Mouse (Mus musculus) urinary bladder, postnatal 10 days (tissue): ENCODE data around the gene Olfr460.
A peak's percentile ranks its signal among the peaks of the same experiment; 100 is the strongest.
"Not testable (repeated sequence)": the region's sequence is repeated elsewhere in the genome, so short reads cannot be mapped to it uniquely, and the experiment has no call there.

Experiments
- DNase-seq: peaks from one replicate; pipeline ENCODE4 v3.0.0; 2022; ENCODE audit warnings: low spot score

The Olfr460 gene

DNA sequence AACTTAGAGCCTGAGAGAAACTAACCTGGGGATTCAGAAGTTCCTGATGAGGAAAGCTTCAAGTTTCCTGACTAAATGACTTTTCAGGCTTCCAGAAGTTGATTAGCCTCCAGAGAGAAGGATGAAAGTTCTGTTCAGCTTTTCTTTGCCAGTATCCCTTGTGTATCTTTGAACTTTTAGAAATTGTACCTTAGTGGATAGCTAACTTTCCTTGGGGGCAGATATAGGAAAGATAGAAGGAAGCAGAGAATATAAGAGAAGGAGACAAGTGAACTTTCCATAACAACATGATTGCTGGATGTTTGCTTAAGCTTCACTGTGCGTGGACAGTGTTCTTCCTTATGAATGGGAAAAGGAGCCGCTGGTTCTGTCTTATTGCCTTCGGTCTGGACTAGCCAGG is at the start of gene Olfr460:
Olfr460 (plus strand) TSS at position 301 of the 400 bp plus-strand sequence.
- no peak for DNase-seq

DNA sequence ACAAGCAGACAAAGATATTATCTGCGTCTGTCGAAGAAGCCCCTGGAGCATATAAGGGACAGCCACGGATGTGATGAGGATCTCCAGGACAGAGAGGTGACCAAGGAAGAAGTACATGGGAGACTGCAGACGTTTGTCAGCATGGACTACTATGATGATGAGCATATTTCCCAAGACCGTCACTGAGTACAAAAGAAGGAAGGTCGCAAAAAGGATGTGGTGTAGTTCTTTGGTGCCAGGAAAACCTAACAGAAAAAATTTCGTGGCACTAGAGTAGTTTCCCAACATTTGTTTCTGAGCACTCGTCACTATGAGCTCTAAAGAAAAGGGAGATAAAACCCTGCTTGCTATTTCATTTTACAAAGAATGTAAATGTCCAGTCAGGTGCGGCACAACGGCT is 24.6 kb upstream of the Olfr460 start:
- no peak for DNase-seq

DNA sequence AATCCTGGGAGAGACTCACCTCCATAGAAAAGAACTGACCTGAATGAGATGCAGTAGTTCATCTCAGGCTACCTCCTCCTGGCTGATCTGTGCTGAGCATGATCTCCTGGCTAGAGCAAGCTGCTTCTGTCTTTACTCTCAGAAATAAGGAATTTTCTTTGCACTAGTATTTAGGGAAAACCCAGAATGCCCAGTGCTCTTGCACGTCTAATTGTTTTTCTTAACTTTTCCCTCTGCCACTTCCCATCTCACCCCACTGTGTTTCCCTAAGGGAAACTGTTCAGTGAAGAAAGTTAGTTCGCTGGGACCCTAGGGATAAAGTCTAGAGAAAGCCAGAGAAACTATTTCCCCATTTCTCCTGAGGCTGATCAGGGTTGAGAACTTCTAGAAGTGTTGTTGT is 14.3 kb upstream of the Olfr460 start, which contains the start of gene Olfr461:
Olfr461 (minus strand) TSS at position 101 of the 400 bp plus-strand sequence.
- no peak for DNase-seq

DNA sequence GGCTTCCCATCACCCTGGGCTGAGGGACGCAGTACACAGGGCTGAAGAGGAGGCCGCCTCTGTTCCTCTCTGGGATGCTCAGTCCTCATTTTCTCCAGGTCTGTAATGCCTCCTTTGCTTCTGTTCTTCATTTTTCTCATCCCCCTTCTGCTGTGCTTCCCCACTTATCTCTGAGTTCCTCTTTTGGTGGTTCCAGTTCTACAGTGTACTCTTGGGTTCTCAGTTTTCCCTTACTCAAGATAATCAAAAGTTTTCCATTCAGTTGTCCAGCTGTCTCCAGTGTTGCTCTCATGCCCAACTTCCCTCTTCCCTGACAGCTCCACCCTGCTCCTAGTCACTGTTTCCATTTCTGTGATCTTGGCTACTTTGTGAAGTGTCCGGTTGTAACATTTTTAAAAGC is 4.3 kb downstream of the Olfr460 start:
- no peak for DNase-seq

DNA sequence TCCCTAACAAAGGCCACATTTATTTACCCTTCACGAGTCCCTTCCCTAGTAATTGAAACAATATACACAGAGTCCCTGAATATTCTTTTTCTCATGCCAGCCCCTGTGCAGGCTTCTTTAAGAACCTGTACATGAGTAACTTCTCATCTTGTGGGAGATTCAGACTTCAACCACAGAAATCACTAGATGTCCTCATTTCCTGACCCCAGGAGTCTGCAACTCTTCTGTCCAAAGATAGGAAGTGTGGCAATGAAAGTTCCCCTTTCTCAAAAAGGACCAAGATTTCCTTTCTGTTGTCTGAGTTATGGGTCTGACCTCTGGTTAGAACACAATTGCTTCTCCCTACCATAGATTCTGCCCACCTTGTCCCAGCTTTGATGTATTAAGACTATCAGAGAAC is 7.0 kb downstream of the Olfr460 start:
- DNase-seq: no peak

DNA sequence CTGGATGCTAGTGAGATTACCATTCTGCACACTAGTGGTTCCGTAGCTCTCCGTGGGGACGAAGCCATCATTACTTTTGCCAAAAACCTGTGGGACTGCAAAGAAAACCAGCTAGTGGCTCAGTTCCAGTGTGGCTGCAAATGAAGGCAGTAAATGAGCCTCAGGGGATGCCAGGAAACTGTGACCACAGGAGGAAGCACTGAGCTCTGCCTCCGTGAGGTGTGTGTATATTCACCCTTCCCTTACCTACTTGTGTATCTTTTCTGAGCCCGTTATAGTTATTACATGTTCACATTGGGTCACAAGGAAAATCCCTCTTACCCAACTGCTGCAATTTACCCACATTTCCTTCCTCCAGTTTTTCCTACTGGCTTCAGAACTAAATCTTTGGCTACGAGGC is 15.0 kb downstream of the Olfr460 start:
- no peak for DNase-seq

DNA sequence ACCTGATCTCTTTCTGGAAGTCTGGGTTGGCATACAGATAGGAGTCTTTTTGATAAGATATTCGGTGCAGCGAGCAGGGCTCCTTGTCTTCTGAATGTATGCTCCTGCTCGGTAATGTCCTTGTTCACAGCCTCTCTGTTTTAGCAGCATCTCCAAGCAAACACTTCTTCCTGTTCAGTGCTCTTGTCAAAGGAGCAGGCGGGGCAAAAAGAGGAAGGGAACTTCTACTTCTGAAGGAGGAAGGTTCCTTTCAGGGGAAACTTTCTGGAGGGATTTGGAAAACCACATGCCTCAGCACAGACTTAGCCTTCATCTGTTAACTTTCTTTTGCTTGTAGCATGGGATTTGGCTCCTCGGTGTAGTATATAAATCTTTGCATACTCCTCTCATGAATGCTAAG is 16.4 kb downstream of the Olfr460 start, which contains the start of gene Clec5a:
Clec5a (minus strand) TSS at position 177 of the 400 bp plus-strand sequence.
- no peak for DNase-seq

DNA sequence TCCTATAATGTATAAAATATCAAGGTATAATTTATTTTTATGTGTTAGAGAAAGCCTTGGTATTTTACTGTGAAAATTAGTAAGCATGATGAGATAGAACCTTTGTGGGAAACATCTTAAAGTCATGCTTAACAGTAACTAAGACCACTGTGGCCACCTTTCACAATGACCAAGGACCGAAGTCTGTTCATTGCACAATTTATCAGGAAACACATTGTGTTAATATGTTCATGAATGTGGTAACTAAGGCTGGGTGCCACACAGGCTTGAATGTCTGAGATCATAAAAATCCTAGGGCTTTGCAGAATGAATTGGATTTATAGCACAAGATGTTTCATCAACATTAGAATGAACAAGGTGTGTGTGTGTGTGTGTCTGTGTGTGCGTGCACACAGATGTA is 19.1 kb downstream of the Olfr460 start:
- DNase-seq: no peak

DNA sequence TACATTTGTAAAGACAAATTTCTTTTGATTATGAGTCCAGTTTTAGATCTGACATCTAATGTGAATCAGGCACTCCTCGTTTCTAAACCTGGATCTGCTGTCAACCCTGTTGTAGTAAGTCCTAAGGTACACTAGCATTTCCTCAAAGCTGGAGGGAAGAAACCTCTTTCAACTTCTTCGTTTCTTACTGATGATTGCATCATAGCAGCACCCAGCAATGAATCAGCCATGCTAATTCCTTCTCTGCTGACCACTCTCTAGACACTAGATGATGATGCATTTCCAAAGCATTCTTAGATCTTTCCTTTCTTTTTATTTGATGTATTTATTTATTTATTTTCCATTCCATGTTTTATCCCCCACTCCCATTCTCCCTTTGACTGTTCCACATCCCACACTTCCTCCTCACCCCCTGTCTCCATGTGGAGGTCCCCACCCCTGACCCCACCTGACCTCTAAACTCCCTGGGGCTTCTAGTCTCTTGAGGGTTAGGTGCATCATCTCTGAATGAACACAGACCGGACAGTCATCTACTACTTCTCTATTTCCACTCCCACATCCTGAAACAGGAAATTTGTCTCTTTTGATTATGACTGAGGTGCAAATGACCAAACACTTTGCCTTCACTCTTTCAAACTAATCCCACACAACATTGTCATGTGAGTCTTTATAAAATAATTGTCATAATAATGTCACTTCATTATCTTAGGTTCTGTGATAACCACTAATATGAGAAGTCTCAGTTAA is 25.7 kb downstream of the Olfr460 start:
- DNase-seq: no peak

DNA sequence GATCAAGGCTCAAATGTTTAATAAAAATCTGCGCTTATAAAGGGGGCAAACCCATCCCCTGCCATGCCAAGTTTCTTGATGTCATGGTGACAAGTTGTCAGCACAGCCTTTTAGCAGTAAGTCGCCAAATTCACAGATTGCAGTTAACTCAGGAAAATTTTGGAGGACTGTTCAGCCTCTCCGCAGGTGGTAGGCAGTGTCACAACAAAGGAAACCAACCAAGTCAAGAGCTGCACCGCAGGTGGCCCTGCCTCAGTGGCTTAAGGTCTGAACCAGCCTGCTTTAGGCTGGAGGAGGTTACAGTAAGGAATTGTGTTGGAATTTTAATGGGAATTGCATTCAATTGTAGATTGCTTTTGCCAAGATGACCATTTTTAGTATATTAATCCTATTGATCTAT is 29.3 kb downstream of the Olfr460 start:
- DNase-seq: not testable (repeated sequence)

DNA sequence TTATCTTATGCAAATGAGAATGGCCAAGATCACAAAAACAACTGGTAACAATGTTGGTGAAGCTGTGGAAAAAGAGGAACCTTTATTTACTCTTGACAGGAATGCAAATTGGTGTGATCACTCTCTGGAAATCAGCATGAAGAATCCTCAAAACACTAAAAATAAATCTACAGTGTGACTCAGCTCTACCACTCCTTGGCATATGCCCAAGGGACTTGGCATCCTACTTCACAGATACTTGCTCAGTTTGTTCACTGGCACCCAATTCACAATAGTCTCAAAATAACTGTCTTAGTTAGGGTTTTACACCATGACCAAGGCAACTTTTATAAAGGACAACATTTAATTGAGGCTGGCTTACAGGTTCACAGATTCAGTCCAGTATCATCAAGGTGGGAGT is 38.1 kb downstream of the Olfr460 start:
- DNase-seq: no peak

DNA sequence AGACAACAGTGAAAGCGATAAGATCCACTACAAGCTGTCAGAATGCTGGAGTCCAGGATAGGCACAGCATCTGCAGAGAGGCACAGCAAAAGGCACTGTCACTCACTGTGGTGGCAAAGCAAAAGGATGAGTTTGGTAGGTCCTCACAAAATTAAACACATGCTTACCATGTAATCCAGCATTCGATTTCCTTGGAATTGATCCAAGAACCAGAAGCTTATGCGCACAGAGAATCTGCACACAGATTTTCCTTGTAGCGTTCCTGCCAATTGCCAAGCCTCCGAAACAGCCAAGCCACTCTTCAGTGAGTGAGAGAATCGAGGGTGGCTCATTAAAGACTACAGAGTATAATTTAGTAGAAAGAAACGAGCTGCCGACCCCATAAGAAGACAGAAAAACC is 41.0 kb downstream of the Olfr460 start:
- no peak for DNase-seq

DNA sequence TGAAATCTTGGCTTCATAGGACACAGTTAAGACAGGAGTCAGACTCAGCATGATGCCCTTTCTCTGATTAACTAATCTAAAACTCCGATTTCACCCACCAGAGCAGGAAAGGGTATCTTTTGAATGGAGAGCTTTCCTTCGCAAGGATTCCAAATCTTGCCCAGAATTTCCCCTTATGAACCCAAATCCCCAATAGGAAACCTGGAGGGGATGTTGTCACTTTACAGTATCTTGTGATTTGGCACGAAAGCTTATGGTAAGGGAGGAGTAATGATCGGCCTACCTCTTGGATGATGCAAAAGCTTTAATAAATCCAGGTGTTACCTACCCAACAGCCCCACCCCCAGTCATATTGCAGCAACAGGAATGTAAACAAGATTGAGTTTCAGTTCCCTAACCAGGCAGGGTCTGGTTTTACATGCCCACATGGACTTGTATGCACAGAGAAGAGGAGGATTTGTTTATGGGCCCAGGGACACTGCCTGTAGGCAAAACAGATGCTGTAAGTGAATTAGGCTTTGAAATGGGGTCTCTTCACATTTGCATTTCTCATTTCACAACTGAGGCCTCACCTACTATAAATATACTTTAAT is 44.1 kb downstream of the Olfr460 start, which contains the start of gene Tas2r138:
Tas2r138 (minus strand) TSS at position 51 of the 593 bp plus-strand sequence.
- DNase-seq: no peak

DNA sequence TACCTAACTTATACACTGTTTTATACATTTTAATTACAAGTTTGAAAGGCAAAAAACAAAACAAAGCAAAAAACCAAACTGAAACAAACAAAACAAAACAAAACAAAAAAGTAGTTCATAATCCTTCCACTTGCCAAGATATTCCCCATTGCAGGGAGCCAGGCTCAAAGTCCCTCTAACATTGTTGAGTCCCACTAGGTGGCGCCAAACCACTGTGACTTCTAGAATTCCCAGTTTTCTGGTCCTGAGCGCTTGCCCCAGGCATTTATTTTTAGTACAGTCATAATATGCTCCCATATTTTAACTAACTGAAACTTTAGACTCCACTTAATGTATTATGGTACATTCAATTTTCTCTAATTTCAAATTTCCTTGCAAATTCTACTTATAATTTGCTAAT is 48.7 kb downstream of the Olfr460 start:
- peak; percentile 17 for DNase-seq
